In the genomic region with DNA sequence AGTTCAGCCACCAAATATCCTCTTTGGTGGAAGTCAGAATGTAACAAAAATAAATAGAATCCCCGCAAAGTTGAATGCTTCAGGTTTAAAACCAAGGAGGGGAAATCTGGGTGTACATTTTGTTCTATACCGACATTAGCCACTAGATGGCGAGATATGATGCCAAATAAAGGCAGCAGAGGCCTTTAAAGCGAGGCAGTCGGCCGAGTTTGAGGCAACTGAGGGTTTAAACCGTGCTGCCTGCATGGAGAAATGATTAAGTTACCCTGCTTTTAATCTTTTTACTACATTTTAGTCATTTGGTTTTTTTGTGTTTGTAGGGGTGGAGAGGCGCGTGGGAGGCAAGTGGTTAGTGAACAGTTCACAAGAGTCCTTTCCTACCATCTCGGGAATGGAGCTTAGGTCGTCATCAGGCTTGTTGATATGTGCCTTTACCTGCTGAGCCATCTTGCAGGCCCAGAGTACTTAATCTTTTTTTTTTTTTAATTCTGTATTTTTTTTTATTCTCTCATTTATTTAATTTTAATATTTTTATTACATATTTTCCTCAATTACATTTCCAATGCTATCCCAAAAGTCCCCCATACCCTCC, we compare ENCODE assay signal across 8 mouse cellular contexts.
DNase-seq lines count a peak whose midpoint lies in the region; ATAC-seq lines count a peak whose summit lies in the region.

No protein-coding gene starts in this region.

- 21% methylated on average over 11 of the region's 11 CpGs for WGBS in forebrain, embryonic 16.5 days
- 21% methylated on average over 11 of the region's 11 CpGs for WGBS in hindbrain, embryonic 16.5 days

- H3K27me3 ChIP-seq in forebrain, embryonic 16.5 days (replicated peaks; ENCODE audit: control insufficient read depth, insufficient read depth, low read length): no peaks in the 10 kb centered on the region
- no peaks in the 10 kb centered on the region for H3K27me3 ChIP-seq in hindbrain, embryonic 16.5 days (replicated peaks; ENCODE audit: control insufficient read depth, insufficient read depth, low read length)

- no peak overlapping the region for H3K4me3 ChIP-seq in forebrain, embryonic 16.5 days (replicated peaks; ENCODE audit: low read length)
- no peak overlapping the region for H3K4me3 ChIP-seq in hindbrain, embryonic 16.5 days (ENCODE audit: low read length)

- H3K9me3 ChIP-seq in forebrain, embryonic 16.5 days (ENCODE audit: control insufficient read depth, low read length): no peaks in the 10 kb centered on the region
- H3K9me3 ChIP-seq in hindbrain, embryonic 16.5 days (ENCODE audit: control insufficient read depth, low read length): no peaks in the 10 kb centered on the region

- H3K36me3 ChIP-seq in forebrain, embryonic 16.5 days (ENCODE audit: control insufficient read depth, insufficient read depth): no peaks in the 10 kb centered on the region
- no peaks in the 10 kb centered on the region for H3K36me3 ChIP-seq in hindbrain, embryonic 16.5 days (ENCODE audit: control insufficient read depth, insufficient read depth, low read length)

- no peak overlapping the region; the same call in 1 of the 2 replicates for H3K4me2 ChIP-seq in forebrain, embryonic 16.5 days (ENCODE audit: low read length)
- H3K4me2 ChIP-seq in hindbrain, embryonic 16.5 days (ENCODE audit: low read length): peak overlapping the region; percentile 32; the same call in 1 of the 2 replicates

- no peak overlapping the region for H3K9ac ChIP-seq in forebrain, embryonic 16.5 days (replicated peaks; ENCODE audit: low read depth, low read length)
- H3K9ac ChIP-seq in hindbrain, embryonic 16.5 days (ENCODE audit: low read depth, low read length): no peak overlapping the region

- peak; percentile 19 to 38 for DNase-seq in heart, adult 9 months (ENCODE audit: low spot score in 2 of 2)
- no peak for DNase-seq in heart, adult 11 months
- DNase-seq in c-Kit-positive CD71-positive TER-119-negative erythroid progenitor cells, embryonic 14.5 days (ENCODE audit: low read depth): peak; percentile 31
- peak; percentile 66 for DNase-seq in left cerebral cortex, adult 11 months (ENCODE audit: low spot score)
- peak; percentile 82 for DNase-seq in mesoderm, embryonic 11.5 days (ENCODE audit: low read depth, low spot score)
- DNase-seq in right cerebral cortex, postnatal 25 days: peak; percentile 36

- H3K4me1 ChIP-seq in forebrain, embryonic 16.5 days (replicated peaks; ENCODE audit: control insufficient read depth, insufficient read depth, low read length): 0 out of 2 replicates have a peak, but pooled peaks cover 2% of the 10 kb centered on the region
- H3K4me1 ChIP-seq in hindbrain, embryonic 16.5 days (ENCODE audit: control insufficient read depth, insufficient read depth, low read depth, low read length): no peaks in the 10 kb centered on the region

- peak; percentile 89 for ATAC-seq in forebrain, embryonic 16.5 days
- ATAC-seq in hindbrain, embryonic 16.5 days: peak; percentile 87

- H3K27ac ChIP-seq in forebrain, embryonic 16.5 days (ENCODE audit: low read length): no peak overlapping the region
- no peak overlapping the region for H3K27ac ChIP-seq in hindbrain, embryonic 16.5 days (ENCODE audit: low read depth, low read length)
